Mouse (Mus musculus) liver, postnatal 0 days (tissue): Measurements from ENCODE around the gene Cct8. TPM values are rescaled to one million over a fixed set of nuclear protein-coding genes. Genes with fewer than 3 reads are reported as not detected.
A peak's percentile ranks its signal among the peaks of the same experiment; 100 is the strongest.

Source experiments
- ATAC-seq: fragments of 200-750 bp; cut with Nextera tagmentation; 2 replicates; pipeline ENCODE4 v1.8.0; 2017; ENCODE audit warnings: mild to moderate bottlenecking, moderate library complexity
- DNase-seq: peaks from one replicate; pipeline ENCODE4 v3.0.0-alpha.2; 2016
- H3K27ac ChIP-seq: fragments of 300-500 bp; sonication (generic); 2 replicates; pipeline ENCODE4 v1.5.1; 2014; ENCODE audit warnings: antibody characterized with exemption, moderate library complexity, mild to moderate bottlenecking, low read depth
- H3K27me3 ChIP-seq: fragments of 300-500 bp; sonication (generic); 2 replicates; pipeline ENCODE4 v1.6.1; 2014; ENCODE audit warnings: low read length, control low read depth, mixed read lengths; ENCODE audit not compliant: insufficient read depth
- H3K36me3 ChIP-seq: fragments of 300-500 bp; sonication (generic); replicated peaks from 2 replicates; pipeline ENCODE4 v1.6.1; 2014; ENCODE audit warnings: mild to moderate bottlenecking, control low read depth, low read length, moderate library complexity, mixed read lengths; ENCODE audit not compliant: insufficient read depth
- H3K4me1 ChIP-seq: fragments of 300-500 bp; sonication (generic); 2 replicates; pipeline ENCODE4 v1.6.1; 2014; ENCODE audit warnings: antibody characterized with exemption, mild to moderate bottlenecking, control low read depth; ENCODE audit not compliant: insufficient read depth
- H3K4me2 ChIP-seq: fragments of 300-500 bp; sonication (generic); 2 replicates; pipeline ENCODE4 v1.6.1; 2014; ENCODE audit warnings: low read depth, mild to moderate bottlenecking, low read length, moderate library complexity, mixed read lengths
- H3K4me3 ChIP-seq: fragments of 300-500 bp; sonication (generic); 2 replicates; pipeline ENCODE4 v1.5.1; 2014; ENCODE audit warnings: low read depth, low read length
- H3K9ac ChIP-seq: fragments of 300-500 bp; sonication (generic); replicated peaks from 2 replicates; pipeline ENCODE4 v1.6.1; 2014; ENCODE audit warnings: mild to moderate bottlenecking, moderate library complexity
- H3K9me3 ChIP-seq: fragments of 300-500 bp; sonication (generic); 2 replicates; pipeline ENCODE4 v1.6.1; 2016; ENCODE audit warnings: mild to moderate bottlenecking, control low read depth, low read length, mixed read lengths
- CTCF ChIP-seq: sonication (generic); IDR thresholded peaks from 2 replicates; pipeline ENCODE4 v1.5.1; 2016; ENCODE audit warnings: antibody characterized with exemption, low read depth
- EP300 ChIP-seq: IDR thresholded peaks from 2 replicates; pipeline ENCODE4 v1.6.1; 2016; ENCODE audit warnings: antibody characterized with exemption, low read depth, mild to moderate bottlenecking
- WGBS: fragments of 180-500 bp; shearing (Covaris S2); extraction: QIAGEN DNeasy Blood & Tissue Kit; methylation state at CpG from one replicate; pipeline ENCODE4 v1.1.7; 2014; ENCODE audit not compliant: insufficient replicate concordance; 5-methylcytosine and 5-hydroxymethylcytosine counted together
- polyA plus RNA-seq: library from polyadenylated mRNA; unstranded; fragments of >200 nt; fragmentation: Nextera tagmentation; extraction: Ambion mirVana; gene quantifications from 2 replicates; pipeline ENCODE4 v1.2.1, GENCODE M21; 2015

Gene Cct8
- polyA plus RNA-seq, 1 experiment from 2014 or later: 170 TPM

GRCm38 (mm10) chr16:87454419-87455179 is 41.1 kb downstream of the Cct8 start, which contains the start of gene Usp16:
Usp16 (plus strand) TSS chr16:87454703.
- peak; percentile 93 for DNase-seq
- peak; percentile 98 for ATAC-seq
- Histone ChIP-seq H3K9me3 (no peaks in the 10 kb centered on the region), H3K36me3 (peaks cover 2% of the 10 kb centered on the region; the same call in 1 of the 2 replicates), H3K4me2 (peak within 1 kb of the TSS; percentile 86), H3K27me3 (no peaks in the 10 kb centered on the region), H3K4me3 (peak within 1 kb of the TSS; percentile 84), H3K4me1 (peaks cover 17% of the 10 kb centered on the region), H3K9ac (peak within 1 kb of the TSS; percentile 86), H3K27ac (peak within 1 kb of the TSS; percentile 86)
- TF ChIP-seq CTCF (no peak), EP300 (peak; percentile 38; the same call in 1 of the 2 replicates)
- 12% methylated on average over 45 of the region's 45 CpGs for WGBS

- Histone ChIP-seq H3K9me3 (no peaks in the 10 kb centered on the region), H3K27ac (no peak overlapping the region), H3K4me1 (peaks cover 17% of the 10 kb centered on the region), H3K27me3 (no peaks in the 10 kb centered on the region), H3K4me3 (no peak overlapping the region), H3K36me3 (no peaks in the 10 kb centered on the region), H3K9ac (no peak overlapping the region), H3K4me2 (no peak overlapping the region)
- ATAC-seq (no peak), DNase-seq (no peak)
- TF ChIP-seq EP300 (no peak), CTCF (no peak)
- 76% methylated on average over 2 of the region's 2 CpGs for WGBS
Measured at GRCm38 (mm10) chr16:87453226-87453625, 42.4 kb downstream of the Cct8 start.

GRCm38 (mm10) chr16:87445528-87445927 is 50.1 kb downstream of the Cct8 start:
- no peaks in the 10 kb centered on the region for H3K36me3 ChIP-seq
- ATAC-seq: no peak
- no peak overlapping the region for H3K9ac ChIP-seq
- H3K27ac ChIP-seq: no peak overlapping the region
- H3K4me3 ChIP-seq: no peak overlapping the region
- WGBS: 72% methylated on average over 3 of the region's 3 CpGs
- no peak for TF ChIP-seq EP300
- TF ChIP-seq CTCF: no peak
- peaks cover 10% of the 10 kb centered on the region; the same call in 1 of the 2 replicates for H3K4me1 ChIP-seq
- DNase-seq: no peak
- no peaks in the 10 kb centered on the region for H3K27me3 ChIP-seq
- no peaks in the 10 kb centered on the region for H3K9me3 ChIP-seq
- H3K4me2 ChIP-seq: no peak overlapping the region

- no peak overlapping the region for H3K4me3 ChIP-seq
- no peaks in the 10 kb centered on the region for H3K9me3 ChIP-seq
- DNase-seq (no peak), ATAC-seq (no peak)
- TF ChIP-seq EP300 (no peak), CTCF (no peak)
- H3K27ac ChIP-seq: no peak overlapping the region
- no peak overlapping the region for H3K9ac ChIP-seq
- H3K36me3 ChIP-seq: no peaks in the 10 kb centered on the region
- no peaks in the 10 kb centered on the region for H3K27me3 ChIP-seq
- H3K4me2 ChIP-seq: no peak overlapping the region
- H3K4me1 ChIP-seq: peaks cover 10% of the 10 kb centered on the region; the same call in 1 of the 2 replicates
Measured at GRCm38 (mm10) chr16:87445110-87445509, 50.6 kb downstream of the Cct8 start.

GRCm38 (mm10) chr16:87444071-87444470 is 51.6 kb downstream of the Cct8 start:
- Histone ChIP-seq H3K4me2 (no peak overlapping the region), H3K27ac (no peak overlapping the region), H3K4me3 (no peak overlapping the region), H3K27me3 (no peaks in the 10 kb centered on the region), H3K36me3 (no peaks in the 10 kb centered on the region), H3K9ac (no peak overlapping the region), H3K4me1 (peaks cover 17% of the 10 kb centered on the region), H3K9me3 (no peaks in the 10 kb centered on the region)
- no peak for ATAC-seq
- DNase-seq: no peak
- WGBS: 27% methylated on average over 1 of the region's 1 CpGs
- TF ChIP-seq CTCF (no peak), EP300 (no peak)

- ATAC-seq (no peak), DNase-seq (no peak)
- H3K27me3 ChIP-seq: no peaks in the 10 kb centered on the region
- TF ChIP-seq CTCF (no peak), EP300 (no peak)
- H3K4me3 ChIP-seq: no peak overlapping the region
- H3K36me3 ChIP-seq: no peaks in the 10 kb centered on the region
- no peaks in the 10 kb centered on the region for H3K9me3 ChIP-seq
- peaks cover 17% of the 10 kb centered on the region for H3K4me1 ChIP-seq
- no peak overlapping the region for H3K9ac ChIP-seq
- H3K4me2 ChIP-seq: no peak overlapping the region
- no peak overlapping the region for H3K27ac ChIP-seq
Measured at GRCm38 (mm10) chr16:87443245-87443644, 52.4 kb downstream of the Cct8 start.
